Mouse (Mus musculus): Measurements from ENCODE around the gene Znrf3. TPM values are rescaled to one million over a fixed set of nuclear protein-coding genes. Genes with fewer than 3 reads are reported as not detected.

Gene Znrf3
- total RNA-seq, 2 experiments from 2014 or later = 8.7 to 9.1 TPM

DNA sequence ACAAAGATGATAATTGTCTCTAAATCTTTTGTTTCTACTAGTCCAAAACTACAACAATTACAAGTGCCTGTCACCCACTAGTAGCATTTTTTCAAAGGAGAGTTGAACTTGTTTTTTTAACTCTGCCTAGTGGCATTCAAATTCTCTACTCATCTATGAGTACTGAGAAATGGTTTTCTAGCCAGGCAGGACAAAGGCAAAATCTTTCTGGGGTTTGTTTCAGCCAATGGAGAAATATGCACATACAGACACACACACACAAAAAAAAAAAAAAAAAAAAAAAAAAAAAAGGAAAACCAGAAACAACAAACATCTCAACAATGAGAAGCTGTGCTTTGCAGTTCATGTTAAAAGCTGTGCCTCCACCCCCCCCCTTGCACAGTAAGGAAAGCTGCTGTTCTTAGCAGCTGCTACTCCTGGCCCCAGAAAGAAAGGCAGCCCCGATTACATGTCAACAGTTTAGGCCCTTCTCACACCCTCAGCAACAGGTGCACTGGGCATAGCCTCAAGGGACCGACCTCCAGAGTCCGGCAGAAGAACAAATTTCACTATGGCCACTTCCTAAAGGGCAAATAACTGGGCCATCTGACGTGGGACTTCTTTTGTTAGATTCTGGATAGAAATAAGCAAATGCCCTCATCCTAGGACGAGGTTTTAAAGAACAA lies 167.2 kb downstream of the Znrf3 start:
- intact Hi-C loops (cut with DNase I) = no loop called here
- no peak for DNase-seq

DNA sequence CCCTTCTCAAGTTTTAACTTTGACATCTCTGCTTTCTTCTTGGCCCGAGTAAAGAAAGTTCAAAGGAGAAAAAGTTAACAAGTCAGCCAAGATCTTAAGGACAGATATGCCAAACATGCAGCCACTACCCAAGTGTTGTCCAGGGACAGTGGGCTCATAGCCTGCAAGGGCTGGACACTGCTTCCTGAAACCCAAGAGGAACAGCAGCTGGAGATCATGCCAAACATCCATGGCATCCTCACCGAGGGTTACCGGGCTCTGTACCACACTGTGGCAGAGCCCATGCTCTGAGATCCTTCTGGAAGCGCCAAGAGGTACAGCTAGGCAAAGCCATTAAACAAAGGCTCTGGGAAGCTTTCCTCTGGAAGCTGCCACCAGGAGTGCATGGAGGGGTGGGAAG lies 169.4 kb downstream of the Znrf3 start:
- no peak for DNase-seq
- intact Hi-C loops (cut with DNase I) = no loop called here

DNA sequence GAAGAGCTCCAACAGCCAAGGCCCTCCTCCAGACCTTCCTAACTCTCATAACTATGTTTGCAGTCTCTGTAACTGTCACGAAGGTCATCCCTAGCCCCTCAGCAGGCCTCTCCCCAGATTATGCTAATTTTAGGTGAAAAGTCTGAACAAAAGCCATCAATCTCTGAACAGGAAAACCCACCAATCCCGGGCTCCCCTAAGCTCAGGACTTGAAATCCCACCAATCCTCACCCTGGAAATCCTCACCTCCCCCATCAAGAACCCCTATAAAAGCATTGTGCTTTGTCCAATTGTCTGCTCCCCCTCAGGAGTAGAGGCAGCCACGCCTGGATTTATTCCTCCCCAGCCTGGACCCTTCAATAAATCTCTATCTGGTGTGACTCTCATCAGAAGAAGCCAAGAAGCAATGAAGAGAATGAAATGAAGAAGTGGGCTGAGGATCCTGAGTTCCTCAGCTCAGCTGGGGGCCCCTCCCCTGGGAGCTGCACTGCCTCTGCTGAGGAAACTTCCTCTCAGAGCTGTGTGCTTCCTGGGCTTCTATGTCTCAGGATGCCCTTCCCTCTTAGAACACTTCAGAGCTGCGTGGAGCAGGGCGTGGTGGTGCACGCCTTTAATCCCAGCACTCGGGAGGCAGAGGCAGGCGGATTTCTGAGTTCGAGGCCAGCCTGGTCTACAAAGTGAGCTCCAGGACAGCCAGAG lies 172.0 kb downstream of the Znrf3 start:
- intact Hi-C loops (cut with DNase I) = no loop called here
- DNase-seq = no peak

DNA sequence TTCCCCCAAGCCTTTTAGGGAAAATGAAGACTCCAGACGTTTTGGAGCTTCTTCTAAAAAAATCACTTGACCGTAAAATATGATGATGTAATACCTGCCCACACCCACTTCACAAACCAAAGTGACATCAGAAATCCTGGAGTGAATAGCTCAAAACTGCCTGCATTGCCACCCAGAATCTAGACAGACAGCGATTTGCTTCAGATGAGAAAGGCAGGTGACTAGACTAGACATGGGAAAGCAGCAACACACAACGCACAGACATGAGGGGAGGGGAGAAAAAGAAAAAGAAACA lies 172.6 kb downstream of the Znrf3 start:
- intact Hi-C loops (cut with DNase I) = no loop called here
- no peak for DNase-seq

DNA sequence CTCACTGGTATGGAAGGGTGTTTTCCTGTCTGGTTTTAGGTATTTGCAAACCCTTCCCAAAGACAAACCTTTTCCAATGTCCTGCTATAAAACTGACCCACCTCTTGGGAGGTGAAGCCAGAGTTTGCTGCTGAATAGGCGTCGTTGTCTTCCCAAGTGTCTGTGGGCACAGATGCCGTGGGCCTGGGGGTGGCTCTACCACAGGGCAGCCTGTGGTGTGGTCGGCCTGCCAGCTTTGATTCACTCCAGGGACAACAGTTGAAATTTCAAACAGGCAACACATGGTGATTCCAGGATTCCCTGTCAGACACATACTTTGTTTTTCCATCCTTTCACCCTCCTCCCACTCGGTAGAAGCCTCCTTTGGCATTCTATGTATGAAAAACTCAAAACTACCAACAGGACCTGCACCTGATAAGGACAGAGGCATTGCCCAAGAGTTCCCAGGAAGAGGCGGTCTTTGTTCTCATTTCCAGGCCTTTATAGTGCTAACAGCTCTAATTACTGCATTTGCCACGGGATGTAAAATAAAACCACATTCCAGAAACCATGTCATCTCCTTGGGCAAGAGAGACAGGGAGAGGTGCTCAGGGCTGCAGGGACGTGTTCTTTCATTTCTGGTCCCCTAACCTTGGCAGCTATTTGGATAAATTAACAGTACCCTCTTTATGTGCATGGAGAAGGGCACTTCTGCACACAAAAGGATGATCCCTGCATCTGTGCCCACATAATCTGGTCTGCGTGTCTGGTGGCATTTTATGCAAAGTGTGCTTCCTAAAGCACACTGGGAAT lies 173.2 kb downstream of the Znrf3 start:
- no peak for DNase-seq
- intact Hi-C loops (cut with DNase I) = no loop called here

DNA sequence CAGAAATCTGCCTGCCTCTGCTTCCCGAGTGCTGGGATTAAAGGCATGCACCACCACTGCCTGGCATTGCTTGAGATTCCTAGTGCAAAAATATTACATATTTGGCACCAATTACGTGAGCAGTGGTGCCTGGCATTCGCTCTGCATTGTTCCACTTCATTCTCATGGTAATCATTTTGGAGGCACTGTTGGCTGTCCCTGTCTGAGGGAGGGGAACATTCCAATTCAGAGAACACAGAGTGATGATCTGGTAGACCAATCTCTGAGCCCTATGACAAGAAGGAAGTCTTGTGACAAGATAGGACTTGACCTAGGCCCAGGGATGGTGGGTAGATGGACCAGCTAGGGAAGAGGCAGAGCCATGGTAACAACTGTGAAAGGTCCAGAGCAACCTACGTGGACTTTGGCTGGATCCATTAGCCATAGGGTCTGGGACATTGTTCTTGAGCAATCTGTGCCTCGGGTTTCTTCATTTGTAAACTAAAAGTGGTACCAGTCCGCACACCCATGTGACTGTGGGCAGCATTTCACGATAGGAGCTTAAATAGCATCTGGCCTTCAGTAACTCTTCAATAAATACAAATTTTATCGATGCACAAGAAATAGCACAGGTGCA lies 174.7 kb downstream of the Znrf3 start:
- intact Hi-C loops (cut with DNase I) = no loop called here
- no peak for DNase-seq

DNA sequence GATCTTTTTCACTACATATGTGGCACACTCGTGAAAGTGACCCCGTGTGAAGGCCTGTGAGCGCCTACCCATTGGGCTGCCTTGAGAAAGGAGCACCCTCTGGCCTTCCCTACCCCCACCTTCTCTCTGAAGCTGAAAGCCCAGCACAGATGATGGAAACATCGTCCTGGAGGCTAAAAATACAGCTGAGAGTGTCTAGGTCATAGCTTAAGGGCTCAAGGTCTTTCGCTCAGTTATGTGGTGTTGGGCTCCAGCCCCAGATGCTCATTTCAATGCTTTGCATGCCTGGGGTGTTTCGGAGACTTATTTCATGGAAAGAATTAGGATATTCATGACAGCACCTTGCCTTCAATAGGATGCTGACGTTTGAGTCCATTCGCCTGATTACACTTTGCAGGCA lies 178.9 kb downstream of the Znrf3 start:
- no peak for DNase-seq
- intact Hi-C loops (cut with DNase I) = no loop called here

DNA sequence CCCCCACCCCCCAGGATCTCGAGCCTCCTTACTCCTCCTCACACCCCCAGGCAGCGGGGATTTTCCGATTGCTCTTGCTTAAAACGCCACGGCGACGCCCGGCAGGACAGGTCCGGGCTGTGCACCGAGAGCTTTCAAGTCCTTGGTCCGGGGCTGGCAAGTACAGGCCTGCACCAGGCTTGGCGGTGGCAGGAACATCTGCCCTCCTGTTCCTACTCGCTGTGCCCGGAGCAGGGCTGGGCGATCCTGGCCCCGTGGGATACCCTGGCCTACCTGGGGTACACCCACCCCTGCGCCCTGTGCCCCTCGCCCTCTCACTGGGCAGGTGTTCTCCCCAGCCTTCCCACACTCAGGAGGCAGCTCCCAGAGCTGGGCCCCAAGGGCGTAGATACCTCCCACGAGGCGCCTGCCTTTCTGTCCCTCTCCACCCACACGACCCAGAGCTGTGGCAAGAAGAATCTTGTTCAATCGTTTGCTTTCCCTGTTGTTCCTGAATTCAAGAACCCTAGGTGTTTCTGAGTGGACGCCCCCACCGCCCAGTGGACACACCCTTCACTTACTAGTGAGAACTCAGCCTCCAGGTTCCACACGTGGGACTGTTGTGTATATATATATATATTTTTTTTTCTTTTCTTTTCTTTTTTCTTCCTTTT lies 181.4 kb downstream of the Znrf3 start:
- intact Hi-C loops (cut with DNase I) = loop anchor here (5.0 kb wide), 1 partner anchor 161 kb away; no protein-coding TSS in a partner anchor

DNA sequence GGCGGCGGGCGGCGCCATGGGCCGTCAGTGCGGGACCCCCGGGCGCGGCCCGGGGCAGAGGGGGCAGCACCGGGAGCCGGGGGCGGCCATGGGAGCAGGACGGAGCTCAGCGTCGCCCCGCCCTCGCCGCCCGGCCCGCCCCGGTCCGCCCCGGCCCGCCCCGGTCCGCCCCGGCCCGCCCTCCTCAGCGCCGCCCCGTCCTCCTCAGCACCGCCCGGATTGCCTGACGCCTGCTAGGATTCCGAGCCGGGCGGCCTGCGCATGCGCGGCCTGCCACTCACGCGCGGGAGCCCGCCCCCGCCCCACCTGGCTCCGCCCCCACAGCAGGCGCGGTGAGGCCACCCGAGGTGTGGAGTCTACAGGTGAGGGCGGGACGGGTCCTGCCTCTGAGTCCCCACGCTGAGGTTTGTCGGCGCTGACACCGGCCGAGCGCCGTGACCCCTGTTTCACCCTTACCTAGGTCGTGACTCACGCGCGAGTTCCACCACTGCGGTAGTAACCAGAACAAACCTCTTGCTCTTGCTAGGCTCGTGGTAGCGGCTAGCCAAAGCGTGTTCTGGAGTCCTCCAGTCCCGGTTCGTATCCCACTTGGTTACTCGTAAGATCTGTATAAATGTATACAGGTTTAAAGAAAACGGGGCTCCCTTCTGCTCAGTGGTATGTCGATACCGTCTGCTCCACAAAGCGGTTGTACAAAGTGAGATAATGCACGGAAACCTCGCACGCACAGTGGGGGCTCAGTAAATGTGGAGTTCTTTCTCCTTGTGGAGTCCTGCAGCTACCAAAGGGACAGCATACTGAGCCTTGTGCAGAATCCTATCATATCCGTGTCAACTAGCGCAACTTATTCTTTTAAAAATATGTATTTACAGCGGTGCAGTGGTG lies 182.9 kb downstream of the Znrf3 start, which contains the start of gene Kremen1:
TSS of gene Kremen1 (minus strand) at position 51 of the 885 bp plus-strand sequence.
- intact Hi-C loops (cut with DNase I) = loop anchor here (5.0 kb wide), 1 partner anchor 159 kb away; no protein-coding TSS in a partner anchor

More for the DNA sequence above, 181.4 kb downstream of the Znrf3 start:
- no peak for DNase-seq

DNA sequence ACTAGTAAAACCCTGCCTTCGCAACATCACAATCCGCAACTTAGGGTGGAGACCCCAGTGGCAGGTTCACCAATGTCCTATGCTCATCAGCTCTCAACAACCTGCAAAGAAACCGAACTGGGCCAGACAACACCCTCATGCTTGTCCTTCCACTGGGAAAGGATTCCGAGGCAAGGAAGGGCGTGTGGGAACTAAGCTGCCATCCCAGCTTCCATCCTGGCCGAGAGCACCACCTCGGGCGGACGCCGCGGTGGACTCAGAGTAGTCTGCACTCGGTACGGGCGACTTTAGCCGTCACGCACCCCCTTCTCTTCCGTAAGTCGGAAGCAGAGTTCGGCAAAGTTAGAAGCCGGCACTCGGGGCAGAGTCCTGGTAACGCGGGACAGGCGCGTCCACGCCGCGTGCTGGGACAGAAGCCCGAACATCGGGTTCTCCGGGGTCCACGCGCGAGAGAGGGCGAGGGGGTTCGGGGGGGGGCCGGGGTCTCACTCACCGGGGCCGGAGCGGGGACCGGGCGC lies 183.6 kb downstream of the Znrf3 start:
- intact Hi-C loops (cut with DNase I) = loop anchor here (5.0 kb wide), 1 partner anchor 159 kb away; no protein-coding TSS in a partner anchor
- peak in 1 of 2 experiments; percentile 52 for DNase-seq

More for the DNA sequence above, 182.9 kb downstream of the Znrf3 start, which contains the start of gene Kremen1:
- DNase-seq = peak; percentile 91 to 92

DNA sequence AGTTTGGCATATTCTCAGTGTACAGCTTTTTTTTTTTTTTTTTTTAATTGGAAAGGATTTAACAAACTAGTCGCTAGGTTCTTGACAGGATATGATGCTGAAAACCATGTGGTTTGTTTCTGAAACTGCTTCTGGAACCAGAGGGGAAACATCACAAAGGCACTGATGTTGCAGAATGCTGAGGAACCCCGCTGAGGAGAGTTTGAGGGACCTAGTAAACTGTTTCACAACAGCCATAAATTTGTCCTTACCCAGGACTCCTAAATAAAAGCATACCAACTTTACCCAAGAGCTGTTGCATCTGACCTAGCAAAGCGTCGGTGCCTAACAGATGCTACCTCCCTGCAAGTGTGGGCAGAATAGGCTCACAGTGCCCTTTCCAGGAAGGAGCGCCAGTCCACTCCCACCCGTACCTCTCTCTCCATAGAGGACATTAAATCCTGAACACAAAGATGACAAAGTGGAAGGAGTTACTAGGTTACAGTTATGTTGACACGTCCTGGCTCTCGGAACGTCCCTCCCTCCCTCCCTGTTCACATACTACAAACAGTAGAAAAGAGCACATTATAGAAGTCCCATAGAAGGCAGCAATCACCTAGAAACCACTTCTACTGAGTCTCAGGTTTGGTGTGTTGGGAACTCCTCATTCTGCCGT lies 184.6 kb downstream of the Znrf3 start:
- intact Hi-C loops (cut with DNase I) = loop anchor here (1.0 to 5.0 kb wide), 2 partner anchors 16 to 158 kb away; no protein-coding TSS in a partner anchor
- DNase-seq = peak in 1 of 2 experiments; percentile 27

DNA sequence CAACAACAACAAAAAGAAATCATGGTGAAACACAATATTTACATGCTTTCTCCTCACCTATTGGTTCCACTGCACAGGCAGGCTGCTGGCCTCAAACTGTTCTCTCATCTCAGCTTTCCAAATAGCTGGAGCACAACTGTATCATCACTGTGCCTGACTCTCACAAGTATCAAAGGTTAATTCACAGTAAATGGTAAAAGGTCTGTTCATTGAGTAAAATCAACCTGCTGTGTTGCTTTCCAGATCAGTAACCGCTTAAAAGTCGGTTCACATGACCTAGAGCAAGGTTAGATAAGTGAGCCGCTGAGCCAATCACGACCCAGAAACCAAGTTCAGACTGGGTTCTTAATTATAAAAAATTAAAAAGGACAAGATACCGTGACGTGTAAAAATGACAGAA lies 186.6 kb downstream of the Znrf3 start:
- intact Hi-C loops (cut with DNase I) = no loop called here
- DNase-seq = no peak

DNA sequence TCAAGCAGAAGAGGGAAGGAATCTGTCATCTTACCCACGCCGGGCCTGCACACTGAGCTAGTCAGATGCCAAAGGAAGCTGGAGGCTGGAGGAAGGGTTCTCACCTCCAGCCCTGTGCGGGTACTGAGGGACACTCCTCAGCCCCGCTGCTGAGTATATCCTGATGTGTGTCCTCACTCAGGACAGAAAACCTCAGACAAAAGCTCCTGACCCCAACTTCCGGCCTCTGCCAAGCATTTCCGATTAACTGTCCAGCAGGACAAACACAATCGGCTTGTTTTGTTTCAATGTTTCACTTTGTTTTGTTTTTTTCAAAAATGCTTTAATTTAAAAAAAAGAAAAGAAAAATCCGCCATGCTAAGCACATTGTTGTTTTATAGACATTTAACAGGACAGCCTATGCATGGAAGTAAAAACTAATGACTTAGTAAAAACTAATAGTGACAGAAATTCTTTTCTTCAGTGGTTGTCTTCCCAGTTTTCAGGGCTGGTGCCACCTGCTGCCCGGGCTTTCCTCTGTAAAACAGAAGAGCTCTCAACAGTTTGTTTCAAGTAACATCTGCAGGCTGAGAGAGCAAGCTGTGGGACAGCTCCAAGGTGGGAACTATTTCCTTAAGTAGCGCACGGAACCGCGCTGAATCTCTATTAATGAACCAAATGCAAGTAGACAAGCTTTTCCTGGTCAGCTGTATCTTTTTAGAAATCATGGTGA lies 187.3 kb downstream of the Znrf3 start:
- no peak for DNase-seq
- intact Hi-C loops (cut with DNase I) = no loop called here

DNA sequence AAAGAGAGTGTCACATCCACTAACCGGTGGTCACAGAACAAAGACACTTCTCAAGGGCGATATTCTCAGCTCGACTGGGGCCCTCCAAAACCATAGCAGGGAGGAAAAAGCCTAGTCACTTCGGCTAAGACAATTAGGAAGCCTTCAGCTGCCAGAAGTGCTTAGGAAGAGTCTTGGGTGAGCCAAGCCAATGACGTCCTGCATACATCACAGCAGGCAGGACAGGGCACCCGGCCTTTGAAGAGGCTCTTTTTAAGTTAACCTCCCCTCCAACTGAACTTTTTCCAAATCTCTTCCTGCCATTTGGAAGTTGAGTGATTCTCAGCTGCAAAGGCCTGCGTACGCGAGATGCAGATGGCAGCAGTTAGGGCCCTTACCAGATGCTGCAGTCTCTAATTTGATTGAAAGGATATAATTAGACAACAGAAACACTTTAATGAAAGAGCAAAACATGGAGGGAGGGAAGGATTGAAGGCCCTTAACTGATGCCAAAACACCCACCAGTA lies 189.1 kb downstream of the Znrf3 start:
- intact Hi-C loops (cut with DNase I) = no loop called here

DNA sequence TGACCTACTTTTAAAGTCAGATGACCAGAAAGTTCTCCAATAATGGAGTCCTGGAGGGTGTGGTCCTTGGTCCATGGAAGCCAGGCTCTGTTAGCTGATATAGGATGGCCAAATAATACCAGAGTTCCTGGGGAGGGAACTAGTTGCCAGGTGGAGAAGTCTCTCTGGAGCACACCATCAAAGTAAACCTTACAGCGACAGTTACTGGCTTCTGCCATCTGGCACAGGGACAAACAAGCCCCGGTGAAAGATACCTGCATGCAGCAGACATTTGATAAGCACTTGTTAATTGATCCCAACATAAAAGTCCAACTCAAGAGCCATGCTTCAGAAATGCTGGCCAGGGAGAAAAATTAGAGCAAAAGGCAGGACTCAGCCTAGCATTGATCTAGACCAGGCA lies 190.6 kb downstream of the Znrf3 start:
- no peak for DNase-seq

More for the DNA sequence above, 189.1 kb downstream of the Znrf3 start:
- DNase-seq = no peak

DNA sequence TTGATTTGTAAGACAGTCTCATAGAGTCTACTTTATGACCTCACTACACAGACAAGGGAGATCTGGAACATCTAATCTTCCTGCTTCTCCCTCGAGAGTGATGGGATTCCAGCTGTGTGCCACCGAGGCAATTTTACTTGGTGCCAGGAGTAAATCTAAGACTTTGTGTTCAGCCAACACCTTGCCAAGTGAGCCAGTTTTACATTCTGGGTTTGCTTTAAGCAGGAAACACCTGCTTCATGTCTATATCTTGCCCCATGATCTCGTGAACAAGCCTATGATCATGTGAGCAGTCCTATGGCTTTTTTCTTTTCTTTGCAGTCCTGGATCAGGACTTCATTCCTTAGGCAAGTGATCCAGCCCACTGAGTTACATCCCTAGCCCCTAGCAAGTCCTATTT lies 191.1 kb downstream of the Znrf3 start:
- intact Hi-C loops (cut with DNase I) = no loop called here
- DNase-seq = no peak

More for the DNA sequence above, 190.6 kb downstream of the Znrf3 start:
- intact Hi-C loops (cut with DNase I) = no loop called here

DNA sequence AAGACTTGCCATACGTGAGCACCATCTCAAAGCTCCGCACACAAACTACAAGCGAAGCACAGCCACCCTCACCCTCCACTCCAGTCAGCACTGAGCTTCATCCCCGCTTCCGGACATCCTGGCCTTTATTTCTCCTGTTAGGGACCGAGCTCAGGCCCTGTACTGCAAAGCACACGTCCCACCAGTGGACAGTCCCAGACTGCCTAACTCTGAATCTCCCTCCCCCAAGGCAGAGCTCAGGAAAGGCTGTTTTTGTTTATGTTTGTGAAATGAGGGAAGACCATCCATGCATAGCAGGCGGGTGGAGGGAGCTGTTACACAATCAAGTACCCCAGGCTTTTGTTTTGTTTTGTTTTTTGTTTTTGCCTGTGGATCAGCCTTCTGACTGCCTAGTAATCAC lies 191.9 kb downstream of the Znrf3 start:
- no peak for DNase-seq
- intact Hi-C loops (cut with DNase I) = no loop called here

DNA sequence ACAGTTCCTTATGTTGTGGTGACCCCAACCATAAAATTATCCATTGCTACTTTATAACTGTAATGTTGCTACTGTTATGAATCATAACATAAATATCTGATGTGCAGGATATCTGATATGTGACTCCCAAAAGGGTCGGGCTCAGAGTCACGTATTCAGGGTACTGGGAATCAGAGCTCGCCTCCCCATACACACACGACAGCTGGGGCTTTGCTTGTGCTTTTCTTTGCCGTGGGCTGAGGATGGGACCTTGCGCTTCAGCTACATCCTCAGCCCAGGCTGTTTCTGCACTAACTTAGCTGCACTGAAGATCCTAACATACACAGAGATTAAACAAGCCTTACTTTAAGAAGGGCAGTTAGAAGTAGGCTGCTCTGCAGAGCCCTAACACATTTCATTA lies 193.5 kb downstream of the Znrf3 start:
- intact Hi-C loops (cut with DNase I) = no loop called here
- DNase-seq = no peak
